Mouse (Mus musculus): Measurements from ENCODE around the gene Tbc1d5. TPM values are rescaled to one million over a fixed set of nuclear protein-coding genes. Genes with fewer than 3 reads are reported as not detected.

Tbc1d5 gene
- total and polyA plus RNA-seq, 3 experiments, result 6.6 to 13.9 (median 7.7) TPM

DNA sequence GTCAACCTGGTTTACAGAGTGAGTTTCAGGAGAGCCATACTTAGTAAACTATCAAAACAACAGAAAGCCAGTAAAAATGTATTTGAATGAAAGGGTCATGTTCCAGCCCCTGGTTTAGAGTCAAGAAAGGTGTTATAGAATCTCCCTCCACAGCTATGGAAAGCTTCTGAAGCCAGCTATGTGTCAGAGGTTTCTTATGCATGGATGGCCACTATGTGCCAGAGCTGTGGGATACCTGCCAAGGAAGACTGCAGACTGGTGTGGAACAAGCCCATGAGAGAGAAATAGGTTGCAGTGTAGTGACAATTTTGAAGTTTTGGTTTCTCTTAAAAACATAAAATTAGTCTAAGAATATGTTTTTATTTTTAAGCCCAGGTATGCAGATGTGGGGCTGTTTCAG lies 16.8 kb downstream of the Tbc1d5 start:
- no peak for DNase-seq (ENCODE audit: extremely low read depth)
- no peaks in the 10 kb centered on the region for H3K27me3 ChIP-seq (replicated peaks)
- H3K79me2 ChIP-seq (replicated peaks; ENCODE audit: control insufficient read depth, extremely low read depth, insufficient read depth, poor library complexity, severe bottlenecking), result no peaks in the 10 kb centered on the region
- H3K9me3 ChIP-seq (replicated peaks; ENCODE audit: low read length), result no peaks in the 10 kb centered on the region
- peaks cover 6 to 14% of the 10 kb centered on the region in 2 experiments; a peak in 3 of 4 replicates for H3K4me1 ChIP-seq (ENCODE audit: control insufficient read depth in 1 of 2, insufficient read depth in 2 of 2)
- no peak overlapping the region for H3K9ac ChIP-seq (ENCODE audit: insufficient read depth, low read depth)
- H3K4me3 ChIP-seq (replicated peaks in 1 of 3; ENCODE audit: low read depth in 2 of 3, low read length in 2 of 3, poor library complexity in 1 of 3), result no peak overlapping the region
- TF ChIP-seq ZKSCAN1 (IDR thresholded peaks at IDR 0.05; ENCODE audit: borderline replicate concordance, low read depth, low read length), result no peak
- no peak for TF ChIP-seq ELF1 (IDR thresholded peaks at IDR 0.05; ENCODE audit: low read depth, low read length)
- H3K4me2 ChIP-seq (ENCODE audit: insufficient read depth, low read depth, poor library complexity, severe bottlenecking), result no peak overlapping the region
- dilution Hi-C loops (cut with MboI; ENCODE audit: extremely low pct_ligation_motif_present, extremely low pct_unique_long_range_greater_than_20kb, low sequenced_read_pairs) (no loop called here), in situ Hi-C loops (cut with MboI; ENCODE audit: low pct_ligation_motif_present, low pct_unique_long_range_greater_than_20kb, low sequenced_read_pairs) (no loop called here)
- no peak overlapping the region for H3K27ac ChIP-seq (ENCODE audit: insufficient read depth, low read depth)
- H3K36me3 ChIP-seq (replicated peaks in 1 of 2; ENCODE audit: control insufficient read depth in 1 of 2, insufficient read depth in 1 of 2, low read length in 1 of 2), result peaks cover 0 to 6% of the 10 kb centered on the region in 2 experiments

- dilution Hi-C loops (cut with MboI; ENCODE audit: extremely low pct_ligation_motif_present, extremely low pct_unique_long_range_greater_than_20kb, low sequenced_read_pairs), result no loop called here
Observed at GRCm38 (mm10) chr17:51159261-51159660, 19.9 kb downstream of the Tbc1d5 start.

DNA sequence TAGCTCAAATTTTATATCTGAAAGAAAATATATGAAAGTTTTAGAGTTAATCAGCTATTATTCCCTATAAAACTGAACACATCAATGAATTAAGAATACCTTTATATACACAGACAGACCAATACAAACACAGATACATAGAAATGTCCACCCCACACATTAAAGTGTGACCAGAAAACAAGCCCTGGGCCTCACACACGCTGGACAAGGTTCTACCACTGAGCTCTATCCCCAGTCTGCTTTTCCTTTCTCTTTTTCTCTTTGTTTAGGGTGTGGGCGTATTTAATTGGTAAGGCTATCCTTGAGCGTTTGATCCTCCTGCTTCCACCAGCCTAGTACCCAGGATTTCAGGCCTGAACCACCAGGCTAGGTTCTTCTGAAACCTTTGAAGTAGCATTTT lies 28.2 kb downstream of the Tbc1d5 start:
- in situ Hi-C loops (cut with MboI; ENCODE audit: low pct_ligation_motif_present, low pct_unique_long_range_greater_than_20kb, low sequenced_read_pairs) (no loop called here), dilution Hi-C loops (cut with MboI; ENCODE audit: extremely low pct_ligation_motif_present, extremely low pct_unique_long_range_greater_than_20kb, low sequenced_read_pairs) (no loop called here)
- no peak overlapping the region for H3K27ac ChIP-seq (ENCODE audit: insufficient read depth, low read depth)
- TF ChIP-seq NELFE (IDR thresholded peaks at IDR 0.05; ENCODE audit: low read depth, low read length), result no peak
- no peak for TF ChIP-seq CTCF (conservative IDR thresholded peaks at IDR 0.05 in 1 of 2, IDR thresholded peaks at IDR 0.05 in 1 of 2; ENCODE audit: low read depth in 2 of 2, low read length in 2 of 2)
- TF ChIP-seq JUND (conservative IDR thresholded peaks at IDR 0.05; ENCODE audit: low read depth, low read length), result no peak
- no peak for TF ChIP-seq ZNF384 (IDR thresholded peaks at IDR 0.05; ENCODE audit: low read depth, low read length)
- no peak for TF ChIP-seq ELF1 (IDR thresholded peaks at IDR 0.05; ENCODE audit: low read depth, low read length)
- TF ChIP-seq ZMIZ1 (IDR thresholded peaks at IDR 0.05; ENCODE audit: low read depth, low read length), result no peak
- H3K36me3 ChIP-seq (replicated peaks in 1 of 2; ENCODE audit: control insufficient read depth in 1 of 2, insufficient read depth in 1 of 2, low read length in 1 of 2), result no peaks in the 10 kb centered on the region
- no peaks in the 10 kb centered on the region for H3K79me2 ChIP-seq (replicated peaks; ENCODE audit: control insufficient read depth, extremely low read depth, insufficient read depth, poor library complexity, severe bottlenecking)
- no peak overlapping the region for H3K9ac ChIP-seq (ENCODE audit: insufficient read depth, low read depth)
- no peak overlapping the region for H3K4me2 ChIP-seq (ENCODE audit: insufficient read depth, low read depth, poor library complexity, severe bottlenecking)
- DNase-seq (ENCODE audit: extremely low read depth), result no peak
- no peak overlapping the region for H3K4me3 ChIP-seq (replicated peaks in 1 of 3; ENCODE audit: low read depth in 2 of 3, low read length in 2 of 3, poor library complexity in 1 of 3)
- H3K4me1 ChIP-seq (ENCODE audit: control insufficient read depth in 1 of 2, insufficient read depth in 2 of 2), result no peaks in the 10 kb centered on the region
- no peaks in the 10 kb centered on the region for H3K27me3 ChIP-seq (replicated peaks)
- no peaks in the 10 kb centered on the region for H3K9me3 ChIP-seq (replicated peaks; ENCODE audit: low read length)

More at GRCm38 (mm10) chr17:51159261-51159660, 19.9 kb downstream of the Tbc1d5 start:
- H3K27ac ChIP-seq (ENCODE audit: insufficient read depth, low read depth), result no peak overlapping the region
- no peaks in the 10 kb centered on the region for H3K79me2 ChIP-seq (replicated peaks; ENCODE audit: control insufficient read depth, extremely low read depth, insufficient read depth, poor library complexity, severe bottlenecking)
- H3K4me3 ChIP-seq (replicated peaks in 1 of 3; ENCODE audit: low read depth in 2 of 3, low read length in 2 of 3, poor library complexity in 1 of 3), result no peak overlapping the region
- H3K27me3 ChIP-seq (replicated peaks), result no peaks in the 10 kb centered on the region
- DNase-seq (ENCODE audit: extremely low read depth), result no peak
- H3K9me3 ChIP-seq (replicated peaks; ENCODE audit: low read length), result no peaks in the 10 kb centered on the region
- in situ Hi-C loops (cut with MboI; ENCODE audit: low pct_ligation_motif_present, low pct_unique_long_range_greater_than_20kb, low sequenced_read_pairs), result no loop called here
- no peak overlapping the region for H3K9ac ChIP-seq (ENCODE audit: insufficient read depth, low read depth)
- no peak overlapping the region for H3K4me2 ChIP-seq (ENCODE audit: insufficient read depth, low read depth, poor library complexity, severe bottlenecking)
- TF ChIP-seq KAT2A (IDR thresholded peaks at IDR 0.05; ENCODE audit: insufficient replicate concordance, low read length) (no peak), GABPA (IDR thresholded peaks at IDR 0.05; ENCODE audit: insufficient replicate concordance, low read depth, low read length) (no peak), ZC3H11A (IDR thresholded peaks at IDR 0.05; ENCODE audit: low read depth, low read length) (no peak), EP300 (IDR thresholded peaks at IDR 0.05; ENCODE audit: low read length) (no peak), PAX5 (IDR thresholded peaks at IDR 0.05; ENCODE audit: low read length) (no peak), RAD21 (IDR thresholded peaks at IDR 0.05; ENCODE audit: low read depth, low read length) (no peak), ZKSCAN1 (IDR thresholded peaks at IDR 0.05; ENCODE audit: borderline replicate concordance, low read depth, low read length) (no peak), RCOR1 (conservative IDR thresholded peaks at IDR 0.05; ENCODE audit: low read depth, low read length) (no peak)
- peaks cover 4 to 7% of the 10 kb centered on the region in 2 experiments; a peak in 2 of 4 replicates for H3K4me1 ChIP-seq (ENCODE audit: control insufficient read depth in 1 of 2, insufficient read depth in 2 of 2)
- H3K36me3 ChIP-seq (replicated peaks in 1 of 2; ENCODE audit: control insufficient read depth in 1 of 2, insufficient read depth in 1 of 2, low read length in 1 of 2), result peaks cover 0 to 6% of the 10 kb centered on the region in 2 experiments
